Mouse (Mus musculus) cortical plate, adult 2 months (tissue): ENCODE measurements around the gene Tlx2.

Source experiments
- CTCF ChIP-seq: fragments of 200-500 bp; IDR thresholded peaks from 2 replicates; pipeline ENCODE4 v1.5.1; 2011; ENCODE audit warnings: mild to moderate bottlenecking, control low read depth, low read length; ENCODE audit not compliant: insufficient read depth; ENCODE audit errors: extremely low read depth
- POLR2A ChIP-seq: fragments of 200-500 bp; IDR thresholded peaks from 2 replicates; pipeline ENCODE4 v1.6.1; 2011; ENCODE audit warnings: mild to moderate bottlenecking, low read length, control low read depth; ENCODE audit not compliant: insufficient read depth; ENCODE audit errors: extremely low read depth

DNA sequence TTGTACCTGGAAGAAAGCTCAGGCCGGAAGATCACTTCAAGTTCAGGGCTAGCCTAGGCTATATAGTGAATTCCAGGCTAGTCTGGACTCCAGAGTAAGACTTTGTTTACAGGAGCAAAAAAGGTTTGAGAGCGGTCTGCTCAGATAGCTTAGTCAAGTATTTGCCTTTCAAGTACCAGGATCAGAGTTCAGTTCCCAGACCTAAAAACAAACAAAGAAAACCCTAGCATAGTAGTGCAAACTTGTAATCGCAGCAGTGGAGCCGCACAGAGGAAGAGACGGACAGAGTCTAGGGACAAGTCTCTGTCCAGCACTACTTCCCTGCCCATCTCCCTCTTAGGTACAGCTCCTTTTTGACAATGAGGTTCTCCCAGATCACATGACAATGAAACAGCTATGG is 10.1 kb upstream of the Tlx2 start:
- no peak for TF ChIP-seq CTCF
- TF ChIP-seq POLR2A = no peak
